Mouse (Mus musculus): ENCODE results near the gene Tmem117. TPM values are rescaled to one million over a fixed set of nuclear protein-coding genes. Genes with fewer than 3 reads are reported as not detected.

Gene Tmem117
- total RNA-seq, 2 experiments from 2014 or later, result 5.3 to 7.8 TPM

- no peak for DNase-seq
Observed at GRCm38 (mm10) chr15:95145118-95145517, 516.1 kb downstream of the Tmem117 start.

Other genes with a start within 250 kb of the Tmem117 start
- gene Adamts20, start 163.8 kb upstream of the Tmem117 start, total RNA-seq (2021), result 1 to 10 TPM; 2.4 to 2.8 TPM
- gene Pus7l, start 85.7 kb upstream of the Tmem117 start, total RNA-seq (2021), result 1 to 10 TPM; 5.4 to 5.9 TPM
- 10 to 100 TPM; 14.1 to 14.2 TPM for gene Irak4, start 85.6 kb upstream of the Tmem117 start, total RNA-seq (2021)
- 10 to 100 TPM; 62.7 to 65.2 TPM for gene Twf1, start 39.3 kb upstream of the Tmem117 start, total RNA-seq (2021)